8 mouse cellular contexts compared by ENCODE assay signal in genomic region chr11:5098035-5098735, GRCm38 (mm10). TPM values are rescaled to one million over a fixed set of nuclear protein-coding genes. Genes with fewer than 3 reads are reported as not detected.
DNase-seq lines count a peak whose midpoint lies in the region; ATAC-seq and TF ChIP-seq lines count a peak whose summit lies in the region.

No protein-coding gene starts in this region.

- H3K4me1 ChIP-seq in heart, embryonic 14.5 days (ENCODE audit: control insufficient read depth in 2 of 2, insufficient read depth in 2 of 2, low read length in 2 of 2): peaks cover 11 to 28% of the 10 kb centered on the region in 2 experiments
- H3K4me1 ChIP-seq in liver, postnatal 0 days (ENCODE audit: insufficient read depth): peaks cover 23% of the 10 kb centered on the region

- peak; percentile 21 for DNase-seq in T-cell, adult 2 months (ENCODE audit: low spot score)
- DNase-seq in embryo, embryonic 11 days: peak; percentile 41
- peak; percentile 56 for DNase-seq in kidney, postnatal 10 days
- peak; percentile 56 for DNase-seq in liver, postnatal 0 days
- DNase-seq in ovary, postnatal 14 days (ENCODE audit: low spot score): peak; percentile 37
- peak; percentile 40 for DNase-seq in yolk sac, embryonic 10.5 days (ENCODE audit: low spot score)

- H3K4me3 ChIP-seq in C2C12 (ENCODE audit: insufficient read depth, poor library complexity, severe bottlenecking): peak overlapping the region; percentile 100
- peak overlapping the region; percentile 67 to 98 for H3K4me3 ChIP-seq in heart, embryonic 14.5 days (ENCODE audit: control insufficient read depth in 1 of 2, insufficient read depth in 1 of 2, low read depth in 1 of 2, low read length in 2 of 2)
- peak overlapping the region; percentile 92 for H3K4me3 ChIP-seq in liver, postnatal 0 days (ENCODE audit: low read depth, low read length)

- TF ChIP-seq EP300 in liver, postnatal 0 days (IDR thresholded peaks at IDR 0.05; ENCODE audit: low read depth): no peak

- peaks cover 45% of the 10 kb centered on the region for H3K36me3 ChIP-seq in C2C12 (ENCODE audit: control insufficient read depth, insufficient read depth)
- H3K36me3 ChIP-seq in heart, embryonic 14.5 days (ENCODE audit: control insufficient read depth, insufficient read depth, low read length): peaks cover 17% of the 10 kb centered on the region
- peaks cover 8% of the 10 kb centered on the region; the same call in 1 of the 2 replicates for H3K36me3 ChIP-seq in liver, postnatal 0 days (replicated peaks; ENCODE audit: insufficient read depth, low read length)

- peak overlapping the region; percentile 94 for H3K4me2 ChIP-seq in heart, embryonic 14.5 days (ENCODE audit: low read length)
- peak overlapping the region; percentile 75 for H3K4me2 ChIP-seq in liver, postnatal 0 days (ENCODE audit: low read depth, low read length)

- ATAC-seq in heart, embryonic 14.5 days (ENCODE audit: insufficient number of reproducible peaks, insufficient read depth, low FRiP score, low read depth): peak; percentile 16; the same call in 1 of the 2 replicates
- ATAC-seq in liver, postnatal 0 days: 0 out of 2 replicates have a peak, but pooled peaks have one; percentile 3

- peak overlapping the region; percentile 99 for H3ac ChIP-seq in C2C12 (ENCODE audit: control insufficient read depth, insufficient read length, low read depth)

- H3K79me2 ChIP-seq in C2C12 (ENCODE audit: control insufficient read depth, insufficient read depth): peaks cover 77% of the 10 kb centered on the region

- peak overlapping the region; percentile 95 to 98 for H3K27ac ChIP-seq in heart, embryonic 14.5 days (replicated peaks in 1 of 2; ENCODE audit: control insufficient read depth in 1 of 2, insufficient read depth in 1 of 2, low read depth in 2 of 2, low read length in 2 of 2)
- H3K27ac ChIP-seq in liver, postnatal 0 days (ENCODE audit: low read depth): peak overlapping the region; percentile 97

- no peak for TF ChIP-seq CTCF in C2C12 (IDR thresholded peaks at IDR 0.05; ENCODE audit: control insufficient read depth, insufficient read depth, insufficient read length)
- TF ChIP-seq CTCF in liver, postnatal 0 days (IDR thresholded peaks at IDR 0.05; ENCODE audit: low read depth): no peak

- no peaks in the 10 kb centered on the region for H3K27me3 ChIP-seq in C2C12 (ENCODE audit: control insufficient read depth, insufficient read depth, insufficient read length)
- no peaks in the 10 kb centered on the region for H3K27me3 ChIP-seq in heart, embryonic 14.5 days (ENCODE audit: control insufficient read depth, insufficient read depth, low read length)
- no peaks in the 10 kb centered on the region for H3K27me3 ChIP-seq in liver, postnatal 0 days (ENCODE audit: insufficient read depth, low read length)

- WGBS in heart, embryonic 14.5 days: under 1% methylated on average over 44 of the region's 44 CpGs
- WGBS in liver, postnatal 0 days (ENCODE audit: insufficient replicate concordance): under 1% methylated on average over 44 of the region's 44 CpGs

- H3K79me3 ChIP-seq in C2C12 (ENCODE audit: low read depth): peaks cover 58% of the 10 kb centered on the region

- no peaks in the 10 kb centered on the region for H3K9me3 ChIP-seq in heart, embryonic 14.5 days (ENCODE audit: control insufficient read depth, low read length)
- H3K9me3 ChIP-seq in liver, postnatal 0 days (ENCODE audit: low read length): no peaks in the 10 kb centered on the region

- H3K9ac ChIP-seq in heart, embryonic 14.5 days (ENCODE audit: low read length): peak overlapping the region; percentile 100
- peak overlapping the region; percentile 95 for H3K9ac ChIP-seq in liver, postnatal 0 days (replicated peaks)

TF ChIP-seq in C2C12, 6 proteins besides CTCF, POLR2A, EP300 and RAD21:
- TF ChIP-seq MAX (IDR thresholded peaks at IDR 0.05) (no peak), FOSL1 (IDR thresholded peaks at IDR 0.05; ENCODE audit: insufficient read depth, low read length, poor library complexity, severe bottlenecking) (no peak), CEBPB (IDR thresholded peaks at IDR 0.05; ENCODE audit: low read depth) (no peak), MYOD1 (IDR thresholded peaks at IDR 0.05; ENCODE audit: control insufficient read depth, insufficient read length, low read depth) (no peak), USF1 (IDR thresholded peaks at IDR 0.05; ENCODE audit: low read depth) (no peak), MYOG (IDR thresholded peaks at IDR 0.05; ENCODE audit: control insufficient read depth, extremely low read depth, insufficient read length) (no peak)
TF ChIP-seq in C2C12: peak in this region for 0.

RNA-seq across cellular contexts. Expression of gene Rhbdd3, which starts 0.5 kb away (rescaled TPM):
- polyA plus RNA-seq in C2C12 (2012; fragmentation: generic; extraction: Trizol): 12.0 TPM
- 33.5 TPM in 2 replicates for polyA plus RNA-seq in heart, embryonic 14.5 days (2014; fragmentation: Nextera tagmentation; extraction: Ambion mirVana)
- polyA plus RNA-seq in liver, postnatal 0 days (2015; fragmentation: Nextera tagmentation; extraction: Ambion mirVana): 14.4 and 14.9 TPM in 2 replicates

RNA-seq across cellular contexts. Expression of gene Ewsr1, which starts 0.9 kb away (rescaled TPM):
- polyA plus RNA-seq in C2C12 (2012; fragmentation: generic; extraction: Trizol): 178 TPM
- polyA plus RNA-seq in heart, embryonic 14.5 days (2014; fragmentation: Nextera tagmentation; extraction: Ambion mirVana): 198 and 242 TPM in 2 replicates
- polyA plus RNA-seq in liver, postnatal 0 days (2015; fragmentation: Nextera tagmentation; extraction: Ambion mirVana): 146 and 157 TPM in 2 replicates

RNA-seq across cellular contexts. Expression of gene Gas2l1, which starts 33.1 kb away (rescaled TPM):
- polyA plus RNA-seq in C2C12 (2012; fragmentation: generic; extraction: Trizol): 104 TPM
- polyA plus RNA-seq in heart, embryonic 14.5 days (2014; fragmentation: Nextera tagmentation; extraction: Ambion mirVana): 22.4 and 24.6 TPM in 2 replicates
- 14.9 TPM in 2 replicates for polyA plus RNA-seq in liver, postnatal 0 days (2015; fragmentation: Nextera tagmentation; extraction: Ambion mirVana)

RNA-seq across cellular contexts. Expression of gene Rasl10a, which starts 40.3 kb away (rescaled TPM):
- polyA plus RNA-seq in C2C12 (2012; fragmentation: generic; extraction: Trizol): 1.0 TPM
- polyA plus RNA-seq in heart, embryonic 14.5 days (2014; fragmentation: Nextera tagmentation; extraction: Ambion mirVana): 1.1 and 2.0 TPM in 2 replicates
- 0.58 and 0.66 TPM in 2 replicates for polyA plus RNA-seq in liver, postnatal 0 days (2015; fragmentation: Nextera tagmentation; extraction: Ambion mirVana)

RNA-seq across cellular contexts. Expression of gene Emid1, which starts 53.9 kb away (rescaled TPM):
- polyA plus RNA-seq in C2C12 (2012; fragmentation: generic; extraction: Trizol): 0.02 TPM
- 5.4 and 6.8 TPM in 2 replicates for polyA plus RNA-seq in heart, embryonic 14.5 days (2014; fragmentation: Nextera tagmentation; extraction: Ambion mirVana)
- polyA plus RNA-seq in liver, postnatal 0 days (2015; fragmentation: Nextera tagmentation; extraction: Ambion mirVana): 4.0 and 4.8 TPM in 2 replicates

Comparison
In these comparisons a context has a peak if more than half of its experiments do, and no peak if none do; other contexts are left out.
1. Peak in every context shown above with its lines: DNase-seq, ATAC-seq, H3K4me3 ChIP-seq and H3K27ac ChIP-seq.